Mouse (Mus musculus): ENCODE data around the gene Uri1. TPM values are rescaled to one million over a fixed set of nuclear protein-coding genes. Genes with fewer than 3 reads are reported as not detected.

The Uri1 gene
- polyA plus RNA-seq, 1 experiment from 2014 or later = 34.7 TPM

- Histone ChIP-seq H3K36me3 (ENCODE audit: control insufficient read depth, insufficient read depth, low read length) (no peaks in the 10 kb centered on the region), H3K27me3 (ENCODE audit: control insufficient read depth, insufficient read depth, low read length) (no peaks in the 10 kb centered on the region), H3K4me1 (replicated peaks; ENCODE audit: control insufficient read depth, insufficient read depth, low read length) (no peaks in the 10 kb centered on the region), H3K9me3 (ENCODE audit: control insufficient read depth, low read length) (no peaks in the 10 kb centered on the region), H3K9ac (ENCODE audit: low read depth, low read length) (no peak overlapping the region), H3K4me2 (replicated peaks; ENCODE audit: low read depth, low read length) (no peak overlapping the region), H3K27ac (ENCODE audit: low read depth, low read length) (no peak overlapping the region), H3K4me3 (ENCODE audit: low read depth, low read length) (no peak overlapping the region)
- ATAC-seq (ENCODE audit: low FRiP score) (no peak), DNase-seq (ENCODE audit: low spot score) (no peak)
- WGBS = 65% methylated on average over 2 of the region's 2 CpGs
Observed at GRCm38 (mm10) chr7:37999691-38000090, 23.7 kb downstream of the Uri1 start.

GRCm38 (mm10) chr7:37992861-37993260, 30.5 kb downstream of the Uri1 start:
- Histone ChIP-seq H3K27ac (ENCODE audit: low read depth, low read length) (no peak overlapping the region), H3K4me1 (replicated peaks; ENCODE audit: control insufficient read depth, insufficient read depth, low read length) (no peaks in the 10 kb centered on the region), H3K36me3 (ENCODE audit: control insufficient read depth, insufficient read depth, low read length) (no peaks in the 10 kb centered on the region), H3K4me3 (ENCODE audit: low read depth, low read length) (no peak overlapping the region), H3K27me3 (ENCODE audit: control insufficient read depth, insufficient read depth, low read length) (no peaks in the 10 kb centered on the region), H3K9ac (ENCODE audit: low read depth, low read length) (no peak overlapping the region), H3K9me3 (ENCODE audit: control insufficient read depth, low read length) (no peaks in the 10 kb centered on the region), H3K4me2 (replicated peaks; ENCODE audit: low read depth, low read length) (no peak overlapping the region)
- no peak for ATAC-seq (ENCODE audit: low FRiP score)
- DNase-seq (ENCODE audit: low spot score) = no peak
- 95% methylated on average over 2 of the region's 2 CpGs for WGBS

GRCm38 (mm10) chr7:37984866-37985265, 38.5 kb downstream of the Uri1 start:
- H3K4me1 ChIP-seq (replicated peaks; ENCODE audit: control insufficient read depth, insufficient read depth, low read length) = no peaks in the 10 kb centered on the region
- no peaks in the 10 kb centered on the region for H3K36me3 ChIP-seq (ENCODE audit: control insufficient read depth, insufficient read depth, low read length)
- no peak overlapping the region for H3K27ac ChIP-seq (ENCODE audit: low read depth, low read length)
- H3K4me3 ChIP-seq (ENCODE audit: low read depth, low read length) = no peak overlapping the region
- DNase-seq (ENCODE audit: low spot score) (no peak), ATAC-seq (ENCODE audit: low FRiP score) (no peak)
- 85% methylated on average over 5 of the region's 5 CpGs for WGBS
- H3K9ac ChIP-seq (ENCODE audit: low read depth, low read length) = no peak overlapping the region
- H3K4me2 ChIP-seq (replicated peaks; ENCODE audit: low read depth, low read length) = no peak overlapping the region
- no peaks in the 10 kb centered on the region for H3K27me3 ChIP-seq (ENCODE audit: control insufficient read depth, insufficient read depth, low read length)
- no peaks in the 10 kb centered on the region for H3K9me3 ChIP-seq (ENCODE audit: control insufficient read depth, low read length)

- WGBS = 25% methylated on average over 6 of the region's 6 CpGs
- Histone ChIP-seq H3K4me2 (replicated peaks; ENCODE audit: low read depth, low read length) (no peak overlapping the region), H3K4me3 (ENCODE audit: low read depth, low read length) (no peak overlapping the region), H3K9me3 (ENCODE audit: control insufficient read depth, low read length) (no peaks in the 10 kb centered on the region), H3K27ac (ENCODE audit: low read depth, low read length) (no peak overlapping the region), H3K36me3 (ENCODE audit: control insufficient read depth, insufficient read depth, low read length) (no peaks in the 10 kb centered on the region), H3K9ac (ENCODE audit: low read depth, low read length) (no peak overlapping the region), H3K27me3 (ENCODE audit: control insufficient read depth, insufficient read depth, low read length) (no peaks in the 10 kb centered on the region), H3K4me1 (replicated peaks; ENCODE audit: control insufficient read depth, insufficient read depth, low read length) (no peaks in the 10 kb centered on the region)
- ATAC-seq (ENCODE audit: low FRiP score) = no peak
- no peak for DNase-seq (ENCODE audit: low spot score)
Observed at GRCm38 (mm10) chr7:37983471-37983870, 39.9 kb downstream of the Uri1 start.

- Histone ChIP-seq H3K4me3 (ENCODE audit: low read depth, low read length) (no peak overlapping the region), H3K4me1 (replicated peaks; ENCODE audit: control insufficient read depth, insufficient read depth, low read length) (no peaks in the 10 kb centered on the region), H3K9me3 (ENCODE audit: control insufficient read depth, low read length) (no peaks in the 10 kb centered on the region), H3K27me3 (ENCODE audit: control insufficient read depth, insufficient read depth, low read length) (no peaks in the 10 kb centered on the region), H3K27ac (ENCODE audit: low read depth, low read length) (no peak overlapping the region), H3K9ac (ENCODE audit: low read depth, low read length) (no peak overlapping the region), H3K36me3 (ENCODE audit: control insufficient read depth, insufficient read depth, low read length) (no peaks in the 10 kb centered on the region), H3K4me2 (replicated peaks; ENCODE audit: low read depth, low read length) (no peak overlapping the region)
- 90% methylated on average over 3 of the region's 3 CpGs for WGBS
- DNase-seq (ENCODE audit: low spot score) (no peak), ATAC-seq (ENCODE audit: low FRiP score) (no peak)
Observed at GRCm38 (mm10) chr7:37979729-37980128, 43.6 kb downstream of the Uri1 start.

- no peaks in the 10 kb centered on the region for H3K9me3 ChIP-seq (ENCODE audit: control insufficient read depth, low read length)
- H3K27ac ChIP-seq (ENCODE audit: low read depth, low read length) = no peak overlapping the region
- H3K4me2 ChIP-seq (replicated peaks; ENCODE audit: low read depth, low read length) = no peak overlapping the region
- 96% methylated on average over 4 of the region's 4 CpGs for WGBS
- H3K27me3 ChIP-seq (ENCODE audit: control insufficient read depth, insufficient read depth, low read length) = no peaks in the 10 kb centered on the region
- H3K4me1 ChIP-seq (replicated peaks; ENCODE audit: control insufficient read depth, insufficient read depth, low read length) = no peaks in the 10 kb centered on the region
- no peak for ATAC-seq (ENCODE audit: low FRiP score)
- no peak overlapping the region for H3K9ac ChIP-seq (ENCODE audit: low read depth, low read length)
- H3K4me3 ChIP-seq (ENCODE audit: low read depth, low read length) = no peak overlapping the region
- no peak for DNase-seq (ENCODE audit: low spot score)
- no peaks in the 10 kb centered on the region for H3K36me3 ChIP-seq (ENCODE audit: control insufficient read depth, insufficient read depth, low read length)
Observed at GRCm38 (mm10) chr7:37978412-37978811, 44.9 kb downstream of the Uri1 start.

- WGBS = 87% methylated on average over 2 of the region's 2 CpGs
- ATAC-seq (ENCODE audit: low FRiP score) = no peak
- DNase-seq (ENCODE audit: low spot score) = no peak
Observed at GRCm38 (mm10) chr7:37977676-37978075, 45.7 kb downstream of the Uri1 start.

GRCm38 (mm10) chr7:37972999-37973555, 50.3 kb downstream of the Uri1 start:
- 95% methylated on average over 2 of the region's 2 CpGs for WGBS

More at GRCm38 (mm10) chr7:37977676-37978075, 45.7 kb downstream of the Uri1 start:
- Histone ChIP-seq H3K9ac (ENCODE audit: low read depth, low read length) (no peak overlapping the region), H3K4me1 (replicated peaks; ENCODE audit: control insufficient read depth, insufficient read depth, low read length) (no peaks in the 10 kb centered on the region), H3K4me2 (replicated peaks; ENCODE audit: low read depth, low read length) (no peak overlapping the region), H3K27ac (ENCODE audit: low read depth, low read length) (no peak overlapping the region), H3K36me3 (ENCODE audit: control insufficient read depth, insufficient read depth, low read length) (no peaks in the 10 kb centered on the region), H3K4me3 (ENCODE audit: low read depth, low read length) (no peak overlapping the region), H3K27me3 (ENCODE audit: control insufficient read depth, insufficient read depth, low read length) (no peaks in the 10 kb centered on the region), H3K9me3 (ENCODE audit: control insufficient read depth, low read length) (no peaks in the 10 kb centered on the region)

GRCm38 (mm10) chr7:37972571-37972970, 50.8 kb downstream of the Uri1 start:
- H3K9ac ChIP-seq (ENCODE audit: low read depth, low read length) = no peak overlapping the region
- no peaks in the 10 kb centered on the region for H3K36me3 ChIP-seq (ENCODE audit: control insufficient read depth, insufficient read depth, low read length)
- 0 out of 2 replicates have a peak, but pooled peaks cover 2% of the 10 kb centered on the region for H3K4me1 ChIP-seq (replicated peaks; ENCODE audit: control insufficient read depth, insufficient read depth, low read length)
- 74% methylated on average over 9 of the region's 9 CpGs for WGBS
- DNase-seq (ENCODE audit: low spot score) = peak; percentile 44
- H3K27me3 ChIP-seq (ENCODE audit: control insufficient read depth, insufficient read depth, low read length) = no peaks in the 10 kb centered on the region
- H3K4me3 ChIP-seq (ENCODE audit: low read depth, low read length) = no peak overlapping the region
- no peak overlapping the region for H3K4me2 ChIP-seq (replicated peaks; ENCODE audit: low read depth, low read length)
- H3K9me3 ChIP-seq (ENCODE audit: control insufficient read depth, low read length) = no peaks in the 10 kb centered on the region
- no peak overlapping the region for H3K27ac ChIP-seq (ENCODE audit: low read depth, low read length)
- ATAC-seq (ENCODE audit: low FRiP score) = no peak

More at GRCm38 (mm10) chr7:37972999-37973555, 50.3 kb downstream of the Uri1 start:
- H3K4me3 ChIP-seq (ENCODE audit: low read depth, low read length) = no peak overlapping the region
- no peaks in the 10 kb centered on the region for H3K27me3 ChIP-seq (ENCODE audit: control insufficient read depth, insufficient read depth, low read length)
- ATAC-seq (ENCODE audit: low FRiP score) (no peak), DNase-seq (ENCODE audit: low spot score) (no peak)
- no peak overlapping the region for H3K27ac ChIP-seq (ENCODE audit: low read depth, low read length)
- 0 out of 2 replicates have a peak, but pooled peaks cover 2% of the 10 kb centered on the region for H3K4me1 ChIP-seq (replicated peaks; ENCODE audit: control insufficient read depth, insufficient read depth, low read length)
- no peak overlapping the region for H3K4me2 ChIP-seq (replicated peaks; ENCODE audit: low read depth, low read length)
- H3K9me3 ChIP-seq (ENCODE audit: control insufficient read depth, low read length) = no peaks in the 10 kb centered on the region
- H3K36me3 ChIP-seq (ENCODE audit: control insufficient read depth, insufficient read depth, low read length) = no peaks in the 10 kb centered on the region
- no peak overlapping the region for H3K9ac ChIP-seq (ENCODE audit: low read depth, low read length)
